Mouse (Mus musculus) lung, embryonic 14.5 days (tissue): ENCODE results near the gene Krtap16-1. TPM values are rescaled to one million over a fixed set of nuclear protein-coding genes. Genes with fewer than 3 reads are reported as not detected.

Source experiments
- ATAC-seq: fragments of 200-750 bp; cut with Nextera tagmentation; 2 replicates; pipeline ENCODE4 v1.8.0; 2017; ENCODE audit warnings: mild to moderate bottlenecking, moderate TSS enrichment, moderate library complexity; ENCODE audit not compliant: insufficient read depth
- DNase-seq: peaks from one replicate; pipeline ENCODE4 v3.0.0-alpha.2; 2015
- H3K27ac ChIP-seq: fragments of 300-500 bp; sonication (generic); 2 replicates; pipeline ENCODE4 v1.5.1; 2014; ENCODE audit warnings: low read depth, mild to moderate bottlenecking, moderate library complexity
- H3K27me3 ChIP-seq: fragments of 300-500 bp; sonication (generic); 2 replicates; pipeline ENCODE4 v1.6.1; 2014; ENCODE audit warnings: low read length, control low read depth; ENCODE audit not compliant: insufficient read depth
- H3K36me3 ChIP-seq: fragments of 300-500 bp; sonication (generic); 2 replicates; pipeline ENCODE4 v1.6.1; 2014; ENCODE audit warnings: control low read depth; ENCODE audit not compliant: insufficient read depth
- H3K4me1 ChIP-seq: fragments of 300-500 bp; sonication (generic); 2 replicates; pipeline ENCODE4 v1.6.1; 2014; ENCODE audit warnings: antibody characterized with exemption, control low read depth; ENCODE audit not compliant: insufficient read depth
- H3K4me2 ChIP-seq: fragments of 300-500 bp; sonication (generic); 2 replicates; pipeline ENCODE4 v1.6.1; 2014; ENCODE audit warnings: mild to moderate bottlenecking
- H3K4me3 ChIP-seq: fragments of 300-500 bp; sonication (generic); 2 replicates; pipeline ENCODE4 v1.5.1; 2014; ENCODE audit warnings: low read depth, low read length
- H3K9ac ChIP-seq: fragments of 300-500 bp; sonication (generic); 2 replicates; pipeline ENCODE4 v1.6.1; 2014
- H3K9me3 ChIP-seq: fragments of 300-500 bp; sonication (generic); 2 replicates; pipeline ENCODE4 v1.6.1; 2016; ENCODE audit warnings: low read depth, low read length, control low read depth
- CTCF ChIP-seq: IDR thresholded peaks from 2 replicates; pipeline ENCODE4 v1.5.1; 2016; ENCODE audit warnings: antibody characterized with exemption, low read depth
- WGBS: fragments of 180-500 bp; shearing (Covaris S2); extraction: QIAGEN DNeasy Blood & Tissue Kit; methylation state at CpG from one replicate; pipeline ENCODE4 v1.1.7; 2014; 5-methylcytosine and 5-hydroxymethylcytosine counted together
- polyA plus RNA-seq: library from polyadenylated mRNA; unstranded; fragments of >200 nt; fragmentation: Nextera tagmentation; extraction: Ambion mirVana; gene quantifications from 2 replicates; pipeline ENCODE4 v1.2.1, GENCODE M21; 2014

The Krtap16-1 gene
- polyA plus RNA-seq, 1 experiment from 2014 or later, result not detected

DNA sequence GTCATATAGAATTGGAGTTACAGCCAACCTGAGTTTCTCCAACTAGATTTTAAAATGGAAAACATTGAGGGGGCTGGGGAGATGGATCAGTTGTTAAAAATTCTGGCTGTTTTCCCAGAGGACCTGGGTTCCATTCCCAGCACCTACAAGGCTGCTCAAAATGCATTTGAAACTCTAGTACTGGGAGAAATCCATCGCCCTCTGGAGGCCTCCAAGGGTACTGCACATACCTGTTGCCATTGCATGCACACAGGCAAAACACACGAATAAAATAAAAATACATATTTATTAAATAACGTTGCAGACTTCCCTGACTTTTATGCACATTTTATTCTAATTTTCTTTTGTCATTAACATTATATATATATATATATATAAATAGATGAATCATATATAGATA is 20.2 kb upstream of the Krtap16-1 start:
- H3K4me2 ChIP-seq, result no peak overlapping the region
- H3K27ac ChIP-seq, result no peak overlapping the region

DNA sequence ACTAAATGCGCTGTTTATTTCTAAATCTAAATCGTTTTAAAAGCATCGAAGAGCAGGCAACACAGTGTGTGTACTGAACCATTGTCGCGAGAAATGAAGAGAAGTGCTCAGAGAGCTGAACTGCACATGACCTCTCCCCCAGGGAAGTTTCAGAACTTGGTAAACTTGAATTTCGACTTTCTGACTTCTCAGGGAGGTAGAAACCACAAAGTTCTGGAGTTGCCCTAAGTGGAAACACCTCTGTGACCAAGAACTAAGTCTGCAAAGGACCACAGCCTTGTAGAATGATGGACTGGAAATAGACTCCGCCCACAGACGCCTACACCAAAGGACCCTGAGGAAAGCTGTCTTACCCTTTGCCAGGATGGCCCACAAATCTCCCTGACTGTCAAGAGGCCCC is 19.5 kb upstream of the Krtap16-1 start:
- WGBS, result 58% methylated on average over 8 of the region's 8 CpGs
- Histone ChIP-seq H3K9ac (no peak overlapping the region), H3K4me2 (no peak overlapping the region), H3K27ac (0 out of 2 replicates have a peak overlapping the region, but pooled peaks have one; percentile 42), H3K27me3 (no peaks in the 10 kb centered on the region), H3K9me3 (no peaks in the 10 kb centered on the region), H3K36me3 (no peaks in the 10 kb centered on the region), H3K4me1 (no peaks in the 10 kb centered on the region), H3K4me3 (no peak overlapping the region)
- DNase-seq (peak; percentile 57), ATAC-seq (peak; percentile 35; the same call in 1 of the 2 replicates)
- TF ChIP-seq CTCF, result no peak

More for the DNA sequence above, 20.2 kb upstream of the Krtap16-1 start:
- WGBS, result 54% methylated on average over 3 of the region's 3 CpGs
- Histone ChIP-seq H3K27me3 (no peaks in the 10 kb centered on the region), H3K9ac (no peak overlapping the region), H3K4me1 (no peaks in the 10 kb centered on the region), H3K36me3 (no peaks in the 10 kb centered on the region), H3K9me3 (no peaks in the 10 kb centered on the region), H3K4me3 (no peak overlapping the region)
- no peak for ATAC-seq
- no peak for DNase-seq
- peak; percentile 56 for TF ChIP-seq CTCF

DNA sequence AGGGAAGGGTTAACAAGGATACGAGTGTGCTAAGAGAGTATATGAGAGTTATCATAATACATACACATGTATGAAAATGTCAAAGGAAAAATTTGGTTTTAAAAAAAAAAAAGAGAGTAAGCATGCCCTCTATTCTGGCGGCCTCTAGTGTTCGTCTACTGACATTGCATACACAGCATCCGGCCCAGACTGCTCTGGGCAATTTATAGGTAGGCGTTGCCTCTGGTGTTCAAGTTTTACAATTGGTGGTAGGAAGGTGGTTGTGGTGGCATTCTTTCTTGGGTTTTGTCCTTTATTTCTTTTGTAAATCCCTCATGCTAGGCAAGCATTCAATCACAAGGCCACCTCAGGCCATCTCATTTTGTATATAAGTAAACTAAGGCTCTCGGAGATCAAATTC is 18.4 kb upstream of the Krtap16-1 start:
- Histone ChIP-seq H3K4me1 (no peaks in the 10 kb centered on the region), H3K27me3 (no peaks in the 10 kb centered on the region), H3K4me3 (no peak overlapping the region), H3K36me3 (no peaks in the 10 kb centered on the region), H3K4me2 (no peak overlapping the region), H3K9me3 (no peaks in the 10 kb centered on the region), H3K27ac (no peak overlapping the region), H3K9ac (no peak overlapping the region)
- DNase-seq, result peak; percentile 82
- peak; percentile 85 for TF ChIP-seq CTCF
- ATAC-seq, result no peak
- WGBS, result 15% methylated on average over 6 of the region's 6 CpGs

DNA sequence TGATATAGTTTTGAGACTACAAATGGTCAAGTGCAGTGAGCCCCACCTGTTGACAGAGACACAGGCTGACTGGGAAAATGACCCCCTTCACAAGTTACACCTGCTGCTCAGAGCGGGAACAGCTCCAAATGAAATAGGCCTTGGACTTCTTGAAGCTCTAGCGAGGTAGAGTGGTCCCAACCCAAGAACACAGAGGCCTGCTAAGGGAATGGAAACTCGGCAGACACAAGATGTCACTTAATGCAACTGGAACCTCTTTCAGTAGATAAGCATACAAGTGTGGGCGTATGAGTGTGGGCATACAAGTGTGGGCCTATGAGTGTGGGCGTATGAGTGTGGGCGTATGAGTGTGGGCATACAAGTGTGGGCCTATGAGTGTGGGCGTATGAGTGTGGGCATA is 12.7 kb upstream of the Krtap16-1 start:
- TF ChIP-seq CTCF, result no peak
- H3K36me3 ChIP-seq, result no peaks in the 10 kb centered on the region
- DNase-seq, result no peak
- ATAC-seq, result no peak
- no peak overlapping the region for H3K9ac ChIP-seq
- no peaks in the 10 kb centered on the region for H3K9me3 ChIP-seq
- H3K27me3 ChIP-seq, result peaks cover under 1% of the 10 kb centered on the region; the same call in 1 of the 2 replicates
- H3K4me1 ChIP-seq, result no peaks in the 10 kb centered on the region
- H3K4me2 ChIP-seq, result no peak overlapping the region
- 87% methylated on average over 7 of the region's 7 CpGs for WGBS
- H3K4me3 ChIP-seq, result no peak overlapping the region
- H3K27ac ChIP-seq, result no peak overlapping the region

DNA sequence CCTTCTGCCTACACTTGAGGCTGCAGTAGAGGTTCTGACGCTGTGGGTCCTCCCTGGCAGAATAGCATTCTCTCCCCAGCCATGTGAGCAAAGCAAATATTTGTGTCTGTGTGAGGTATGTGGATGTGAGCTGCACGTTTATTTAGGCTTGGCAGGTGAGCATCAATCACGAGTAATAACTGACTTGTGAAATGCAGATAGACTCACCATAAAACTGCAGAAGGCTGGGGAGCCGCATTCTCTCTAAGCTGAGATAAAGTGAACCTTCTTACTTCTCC is 7.9 kb upstream of the Krtap16-1 start:
- H3K9ac ChIP-seq, result no peak overlapping the region
- H3K4me3 ChIP-seq, result no peak overlapping the region
- DNase-seq (peak; percentile 6), ATAC-seq (no peak)
- H3K4me1 ChIP-seq, result no peaks in the 10 kb centered on the region
- no peak for TF ChIP-seq CTCF
- 24% methylated on average over 4 of the region's 4 CpGs for WGBS
- H3K27me3 ChIP-seq, result peaks cover 8% of the 10 kb centered on the region; the same call in 1 of the 2 replicates
- no peak overlapping the region for H3K4me2 ChIP-seq
- no peak overlapping the region for H3K27ac ChIP-seq
- H3K9me3 ChIP-seq, result no peaks in the 10 kb centered on the region
- no peaks in the 10 kb centered on the region for H3K36me3 ChIP-seq

DNA sequence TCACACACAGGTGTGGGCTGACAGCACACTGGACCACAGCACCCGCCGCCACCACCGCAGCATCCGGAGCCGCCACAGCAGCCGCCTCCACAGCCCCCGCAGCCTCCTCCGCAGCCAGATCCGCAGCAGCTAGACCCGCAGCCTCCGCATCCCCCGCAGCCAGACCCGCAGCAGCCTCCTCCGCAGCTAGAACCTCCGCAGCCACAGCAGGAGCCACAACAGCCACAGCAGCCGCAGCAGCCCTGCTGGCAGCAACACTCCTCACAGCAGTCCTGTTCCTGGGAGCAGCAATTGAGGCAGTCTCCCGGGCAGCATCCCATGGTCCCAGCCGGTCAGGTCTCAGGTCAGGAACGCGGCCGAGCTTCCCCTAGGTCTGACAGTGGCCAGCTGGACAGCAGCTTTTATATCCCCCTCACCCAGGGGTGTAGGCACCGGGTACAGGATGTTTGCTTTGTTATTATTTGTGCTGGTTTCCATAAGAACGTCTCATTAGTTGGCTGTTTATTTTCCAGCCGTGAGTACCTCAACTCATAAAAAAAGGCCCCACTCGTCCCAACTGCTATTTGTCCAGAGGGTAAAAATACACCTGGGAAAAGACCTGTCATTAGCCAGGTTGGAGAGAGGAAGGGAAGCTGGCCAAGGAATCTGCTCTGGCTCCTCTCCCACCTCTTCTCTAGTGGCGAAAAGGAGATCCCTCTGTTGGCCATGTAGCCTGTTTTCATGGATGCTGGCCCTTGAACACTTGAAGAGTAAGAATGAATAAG is 7.4 kb upstream of the Krtap16-1 start, which contains the start of gene Krtap17-1:
Gene Krtap17-1, minus strand, starts transcription at position 375 of the 764 bp plus-strand sequence.
- Histone ChIP-seq H3K4me3 (no peak within 1 kb of the TSS), H3K27me3 (peaks cover 8% of the 10 kb centered on the region; the same call in 1 of the 2 replicates), H3K27ac (no peak within 1 kb of the TSS), H3K9me3 (no peaks in the 10 kb centered on the region), H3K4me2 (peak within 1 kb of the TSS; percentile 40), H3K9ac (no peak within 1 kb of the TSS), H3K36me3 (no peaks in the 10 kb centered on the region), H3K4me1 (no peaks in the 10 kb centered on the region)
- 13% methylated on average over 26 of the region's 26 CpGs for WGBS
- no peak for TF ChIP-seq CTCF
- DNase-seq (no peak), ATAC-seq (no peak)

DNA sequence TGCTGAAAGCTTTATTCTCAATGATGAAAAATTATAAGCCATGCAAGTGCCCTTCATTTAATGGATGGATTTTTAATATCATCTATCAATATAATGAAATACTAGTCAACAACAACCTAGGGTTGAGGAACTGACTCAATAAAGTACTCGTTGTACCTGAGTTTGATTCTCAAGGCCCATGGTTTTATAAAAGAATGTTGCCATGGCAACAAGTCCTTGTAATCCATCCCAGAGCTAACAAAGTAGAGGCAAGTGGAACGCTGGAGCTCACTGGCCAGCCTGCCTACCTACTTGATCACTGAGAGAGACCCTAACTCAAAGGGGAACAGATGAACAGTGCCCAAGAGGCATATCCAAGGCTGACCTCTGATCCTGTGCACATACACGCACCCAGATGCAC is 4.2 kb upstream of the Krtap16-1 start:
- 67% methylated on average over 3 of the region's 3 CpGs for WGBS
- Histone ChIP-seq H3K4me3 (no peak overlapping the region), H3K27me3 (peaks cover 8% of the 10 kb centered on the region; the same call in 1 of the 2 replicates), H3K36me3 (no peaks in the 10 kb centered on the region), H3K27ac (no peak overlapping the region), H3K4me2 (no peak overlapping the region), H3K9me3 (no peaks in the 10 kb centered on the region), H3K4me1 (no peaks in the 10 kb centered on the region), H3K9ac (no peak overlapping the region)
- TF ChIP-seq CTCF, result no peak
- DNase-seq, result no peak
- no peak for ATAC-seq
